Mouse (Mus musculus): ENCODE data around the gene Paqr9. TPM values are rescaled to one million over a fixed set of nuclear protein-coding genes. Genes with fewer than 3 reads are reported as not detected.

The Paqr9 gene
- polyA plus RNA-seq, 1 experiment, result 33.3 TPM

GRCm38 (mm10) chr9:95533817-95534216 is 25.6 kb upstream of the Paqr9 start:
- 31% methylated on average over 6 of the region's 6 CpGs for WGBS
- no peaks in the 10 kb centered on the region for H3K27me3 ChIP-seq (replicated peaks; ENCODE audit: control insufficient read depth, insufficient read depth, low read length)
- H3K4me3 ChIP-seq (ENCODE audit: insufficient read depth, low read depth, low read length), result no peak overlapping the region
- H3K4me1 ChIP-seq (ENCODE audit: control insufficient read depth, insufficient read depth, low read length), result peaks cover under 1% of the 10 kb centered on the region; the same call in 1 of the 2 replicates
- DNase-seq, result no peak
- H3K27ac ChIP-seq (ENCODE audit: insufficient read depth, low read depth, low read length), result no peak overlapping the region
- TF ChIP-seq POLR2A (IDR thresholded peaks at IDR 0.05; ENCODE audit: low read depth, low read length), result no peak
- peak; percentile 35; the same call in 1 of the 2 replicates for TF ChIP-seq CTCF (conservative IDR thresholded peaks at IDR 0.05; ENCODE audit: insufficient read depth, insufficient read length, low read depth, low read length)
- H3K36me3 ChIP-seq (ENCODE audit: control insufficient read depth, insufficient read depth, low read length), result no peaks in the 10 kb centered on the region

GRCm38 (mm10) chr9:95539176-95539800 is 20.2 kb upstream of the Paqr9 start:
- DNase-seq, result peak; percentile 78
- WGBS, result 32% methylated on average over 2 of the region's 2 CpGs

GRCm38 (mm10) chr9:95540487-95540886 is 19.0 kb upstream of the Paqr9 start:
- 51% methylated on average over 4 of the region's 4 CpGs for WGBS
- TF ChIP-seq CTCF (conservative IDR thresholded peaks at IDR 0.05; ENCODE audit: insufficient read depth, insufficient read length, low read depth, low read length) (peak; percentile 80), POLR2A (IDR thresholded peaks at IDR 0.05; ENCODE audit: low read depth, low read length) (no peak)
- H3K36me3 ChIP-seq (ENCODE audit: control insufficient read depth, insufficient read depth, low read length), result no peaks in the 10 kb centered on the region
- DNase-seq, result peak; percentile 76
- no peak overlapping the region for H3K27ac ChIP-seq (ENCODE audit: insufficient read depth, low read depth, low read length)
- peaks cover 11% of the 10 kb centered on the region for H3K4me1 ChIP-seq (ENCODE audit: control insufficient read depth, insufficient read depth, low read length)
- H3K4me3 ChIP-seq (ENCODE audit: insufficient read depth, low read depth, low read length), result no peak overlapping the region
- no peaks in the 10 kb centered on the region for H3K27me3 ChIP-seq (replicated peaks; ENCODE audit: control insufficient read depth, insufficient read depth, low read length)

More at GRCm38 (mm10) chr9:95539176-95539800, 20.2 kb upstream of the Paqr9 start:
- H3K4me1 ChIP-seq (ENCODE audit: control insufficient read depth, insufficient read depth, low read length), result peaks cover 11% of the 10 kb centered on the region
- no peak overlapping the region for H3K4me3 ChIP-seq (ENCODE audit: insufficient read depth, low read depth, low read length)
- no peaks in the 10 kb centered on the region for H3K27me3 ChIP-seq (replicated peaks; ENCODE audit: control insufficient read depth, insufficient read depth, low read length)
- peak overlapping the region; percentile 94 for H3K27ac ChIP-seq (ENCODE audit: insufficient read depth, low read depth, low read length)
- no peaks in the 10 kb centered on the region for H3K36me3 ChIP-seq (ENCODE audit: control insufficient read depth, insufficient read depth, low read length)
- TF ChIP-seq CTCF (conservative IDR thresholded peaks at IDR 0.05; ENCODE audit: insufficient read depth, insufficient read length, low read depth, low read length) (no peak), POLR2A (IDR thresholded peaks at IDR 0.05; ENCODE audit: low read depth, low read length) (no peak)

- TF ChIP-seq POLR2A (IDR thresholded peaks at IDR 0.05; ENCODE audit: low read depth, low read length) (no peak), CTCF (conservative IDR thresholded peaks at IDR 0.05; ENCODE audit: insufficient read depth, insufficient read length, low read depth, low read length) (no peak)
- Histone ChIP-seq H3K4me1 (ENCODE audit: control insufficient read depth, insufficient read depth, low read length) (peaks cover 11% of the 10 kb centered on the region), H3K36me3 (ENCODE audit: control insufficient read depth, insufficient read depth, low read length) (no peaks in the 10 kb centered on the region), H3K4me3 (ENCODE audit: insufficient read depth, low read depth, low read length) (no peak overlapping the region), H3K27me3 (replicated peaks; ENCODE audit: control insufficient read depth, insufficient read depth, low read length) (no peaks in the 10 kb centered on the region), H3K27ac (ENCODE audit: insufficient read depth, low read depth, low read length) (no peak overlapping the region)
- DNase-seq, result no peak
Measured at GRCm38 (mm10) chr9:95541208-95541607, 18.2 kb upstream of the Paqr9 start.

GRCm38 (mm10) chr9:95541650-95542432 is 17.6 kb upstream of the Paqr9 start:
- WGBS, result 47% methylated on average over 15 of the region's 15 CpGs
- H3K4me1 ChIP-seq (ENCODE audit: control insufficient read depth, insufficient read depth, low read length), result peaks cover 11% of the 10 kb centered on the region
- TF ChIP-seq POLR2A (IDR thresholded peaks at IDR 0.05; ENCODE audit: low read depth, low read length), result no peak
- TF ChIP-seq CTCF (conservative IDR thresholded peaks at IDR 0.05; ENCODE audit: insufficient read depth, insufficient read length, low read depth, low read length), result no peak
- no peak overlapping the region for H3K4me3 ChIP-seq (ENCODE audit: insufficient read depth, low read depth, low read length)
- H3K27ac ChIP-seq (ENCODE audit: insufficient read depth, low read depth, low read length), result peak overlapping the region; percentile 80
- H3K36me3 ChIP-seq (ENCODE audit: control insufficient read depth, insufficient read depth, low read length), result no peaks in the 10 kb centered on the region
- peak; percentile 79 for DNase-seq
- H3K27me3 ChIP-seq (replicated peaks; ENCODE audit: control insufficient read depth, insufficient read depth, low read length), result no peaks in the 10 kb centered on the region

GRCm38 (mm10) chr9:95542475-95542874 is 17.0 kb upstream of the Paqr9 start:
- DNase-seq, result no peak
- WGBS, result 60% methylated on average over 6 of the region's 6 CpGs
- no peak overlapping the region for H3K4me3 ChIP-seq (ENCODE audit: insufficient read depth, low read depth, low read length)
- peaks cover 11% of the 10 kb centered on the region for H3K4me1 ChIP-seq (ENCODE audit: control insufficient read depth, insufficient read depth, low read length)
- H3K27me3 ChIP-seq (replicated peaks; ENCODE audit: control insufficient read depth, insufficient read depth, low read length), result no peaks in the 10 kb centered on the region
- peak overlapping the region; percentile 65; the same call in 1 of the 2 replicates for H3K27ac ChIP-seq (ENCODE audit: insufficient read depth, low read depth, low read length)
- no peaks in the 10 kb centered on the region for H3K36me3 ChIP-seq (ENCODE audit: control insufficient read depth, insufficient read depth, low read length)
- TF ChIP-seq CTCF (conservative IDR thresholded peaks at IDR 0.05; ENCODE audit: insufficient read depth, insufficient read length, low read depth, low read length) (no peak), POLR2A (IDR thresholded peaks at IDR 0.05; ENCODE audit: low read depth, low read length) (no peak)

GRCm38 (mm10) chr9:95544598-95544997 is 14.9 kb upstream of the Paqr9 start:
- 93% methylated on average over 4 of the region's 4 CpGs for WGBS
- H3K4me3 ChIP-seq (ENCODE audit: insufficient read depth, low read depth, low read length), result no peak overlapping the region
- no peak overlapping the region for H3K27ac ChIP-seq (ENCODE audit: insufficient read depth, low read depth, low read length)
- no peaks in the 10 kb centered on the region for H3K27me3 ChIP-seq (replicated peaks; ENCODE audit: control insufficient read depth, insufficient read depth, low read length)
- H3K36me3 ChIP-seq (ENCODE audit: control insufficient read depth, insufficient read depth, low read length), result no peaks in the 10 kb centered on the region
- no peak for DNase-seq
- no peak for TF ChIP-seq POLR2A (IDR thresholded peaks at IDR 0.05; ENCODE audit: low read depth, low read length)
- TF ChIP-seq CTCF (conservative IDR thresholded peaks at IDR 0.05; ENCODE audit: insufficient read depth, insufficient read length, low read depth, low read length), result no peak
- H3K4me1 ChIP-seq (ENCODE audit: control insufficient read depth, insufficient read depth, low read length), result peaks cover 5% of the 10 kb centered on the region

Measured in kidney, adult 2 months (tissue).